Mouse (Mus musculus) thymus, postnatal 0 days (tissue): ENCODE measurements around the gene Lix1l. TPM values are rescaled to one million over a fixed set of nuclear protein-coding genes. Genes with fewer than 3 reads are reported as not detected.

Source experiments
- DNase-seq: peaks from one replicate; pipeline ENCODE4 v3.0.0-alpha.2; 2015; ENCODE audit warnings: low spot score
- polyA plus RNA-seq: library from polyadenylated mRNA; unstranded; fragments of >200 nt; fragmentation: Nextera tagmentation; extraction: Ambion mirVana; gene quantifications from 2 replicates; pipeline ENCODE4 v1.2.1, GENCODE M21; 2015

Gene Lix1l
- polyA plus RNA-seq, 1 experiment from 2014 or later: 1.7 TPM

DNA sequence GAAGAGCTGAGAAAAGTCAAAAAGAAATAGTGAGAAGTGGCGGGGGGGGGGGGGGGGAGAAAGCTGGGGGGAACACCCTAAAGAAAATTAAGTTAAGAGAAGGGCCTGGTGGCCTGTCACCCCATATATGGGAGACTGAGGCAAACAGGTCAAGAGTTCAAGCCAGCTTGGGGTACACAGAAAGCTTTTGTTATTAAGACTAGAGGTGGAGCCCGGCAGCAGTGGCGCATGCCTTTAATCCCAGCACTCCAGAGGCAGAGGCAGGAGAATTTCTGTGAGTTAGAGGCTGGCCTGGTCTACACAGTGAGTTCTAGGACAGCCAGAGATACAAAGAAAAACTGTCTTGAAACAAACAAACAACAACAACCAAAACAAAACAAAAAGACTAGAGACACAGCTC is 35.8 kb upstream of the Lix1l start:
- DNase-seq: no peak

DNA sequence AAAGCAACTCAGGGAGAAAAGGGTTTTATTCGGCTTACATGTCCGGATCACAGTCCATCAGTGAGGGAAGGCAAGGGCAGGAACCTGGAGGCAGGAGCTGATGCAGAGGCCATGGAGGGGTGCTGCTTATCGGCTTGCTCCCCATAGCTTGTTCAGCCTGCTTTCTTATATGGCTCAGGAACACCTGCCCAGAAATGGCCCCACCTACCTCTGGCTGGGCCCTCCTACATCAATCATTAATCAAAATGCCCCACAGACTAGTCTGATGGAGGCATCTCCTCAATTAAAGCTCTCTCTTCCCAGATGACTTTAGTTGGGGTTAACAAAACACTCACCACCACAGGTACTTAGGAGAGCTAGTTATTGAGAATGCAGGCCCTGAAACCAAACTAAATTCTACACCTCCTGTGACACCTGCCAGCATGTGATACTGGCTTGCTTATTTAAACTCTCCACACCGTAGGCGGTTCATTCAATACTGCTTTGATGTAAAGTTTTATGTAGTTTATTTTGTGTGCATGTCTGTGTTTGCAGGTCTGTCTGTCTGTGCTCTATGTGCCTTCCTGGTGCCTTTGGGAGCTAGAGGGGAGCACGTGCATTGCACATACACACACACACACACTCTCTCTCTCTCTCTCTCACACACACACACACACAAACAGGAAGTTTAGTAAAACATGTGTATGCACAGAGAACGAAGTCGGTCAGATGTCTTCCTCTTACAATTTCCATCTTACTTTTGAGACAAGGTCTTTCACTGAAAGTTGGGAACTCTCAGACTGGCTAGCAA is 34.1 kb upstream of the Lix1l start:
- DNase-seq: peak; percentile 60

DNA sequence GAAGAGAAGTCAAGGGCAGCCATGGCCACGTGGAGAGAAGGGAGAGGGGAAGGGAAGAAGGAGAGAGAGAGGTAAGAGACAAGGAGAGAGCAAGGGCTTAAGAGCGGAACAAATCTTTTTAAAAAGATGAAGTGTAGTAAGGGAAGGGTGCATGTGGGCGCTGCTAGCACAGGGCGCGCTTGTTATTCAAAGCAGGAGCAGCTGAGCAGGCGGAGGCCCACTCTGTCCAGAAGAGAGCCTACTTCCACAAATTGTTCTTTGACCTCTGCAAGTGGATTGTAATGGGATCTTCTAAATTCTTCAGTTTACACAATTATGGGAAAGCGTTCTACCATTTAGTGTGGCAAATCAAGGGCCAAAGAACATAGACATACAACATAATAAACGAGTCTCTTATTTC is 32.3 kb upstream of the Lix1l start:
- DNase-seq: no peak

DNA sequence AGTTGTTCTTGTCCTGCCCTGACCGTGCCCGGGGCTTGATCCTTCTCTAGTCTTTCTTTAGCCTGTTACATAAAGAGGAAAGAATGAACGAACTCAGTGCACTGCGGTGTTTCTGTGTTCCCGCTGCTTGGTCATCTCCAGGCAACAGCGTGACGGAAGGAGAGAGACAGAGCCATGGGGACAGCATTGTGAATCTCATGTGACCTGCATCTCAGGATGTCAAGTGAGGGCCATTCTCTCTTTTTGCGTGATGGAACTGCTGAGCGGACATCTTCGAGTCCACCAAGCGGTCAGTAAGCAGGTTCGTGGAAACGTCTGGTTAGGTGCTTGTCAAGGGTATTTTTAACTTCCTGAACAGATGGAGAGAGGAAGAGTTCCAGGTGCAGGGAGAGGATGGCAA is 31.4 kb upstream of the Lix1l start:
- no peak for DNase-seq

DNA sequence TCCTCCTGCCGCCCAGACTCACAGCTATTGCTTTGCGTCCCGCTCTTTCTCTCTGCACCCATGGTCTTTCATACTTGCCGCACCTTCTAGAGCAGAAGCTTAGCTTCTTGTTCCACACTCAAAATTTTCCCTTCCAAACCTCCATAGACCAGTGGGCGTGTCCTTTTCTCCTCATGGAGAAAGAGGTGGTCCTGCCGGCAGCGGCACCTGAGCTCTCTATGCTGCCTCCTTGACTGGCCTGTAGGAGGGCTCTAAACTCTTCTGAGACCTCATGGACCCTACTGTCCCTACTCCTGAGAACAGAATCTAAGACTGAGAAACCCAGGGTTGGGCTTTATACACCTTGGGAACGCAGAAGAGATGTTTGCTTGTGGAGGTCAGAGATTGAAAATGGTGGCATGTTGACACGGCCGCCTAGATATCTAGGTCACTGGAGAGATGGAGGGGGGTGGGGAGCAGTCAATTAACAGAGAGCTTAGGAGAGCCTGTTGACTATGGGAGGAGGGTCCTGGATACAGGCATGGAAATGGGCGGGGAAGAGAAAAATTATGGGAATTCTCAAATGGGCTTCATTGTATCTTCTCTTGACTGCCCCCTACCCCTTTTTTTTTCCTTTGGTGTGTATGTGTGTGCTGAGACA is 30.9 kb upstream of the Lix1l start:
- no peak for DNase-seq

DNA sequence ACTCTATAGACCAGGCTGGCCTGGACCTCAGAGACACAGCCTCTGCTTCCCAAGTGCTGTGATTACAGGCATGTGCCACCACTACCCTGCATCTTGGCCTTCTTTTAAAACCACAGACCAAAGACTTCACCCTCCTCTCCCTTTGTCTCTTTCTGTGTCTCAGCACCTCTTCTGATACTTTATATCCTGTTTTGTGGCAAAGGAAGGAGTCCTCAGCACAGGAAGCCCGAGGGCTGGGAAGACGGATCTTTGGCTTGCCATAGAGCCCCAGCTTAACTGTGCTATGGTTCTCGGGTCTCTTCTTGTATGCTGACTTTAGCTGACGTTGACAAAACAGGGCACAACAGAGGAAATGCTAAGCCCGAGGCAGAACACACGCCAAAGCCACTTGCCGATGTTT is 30.3 kb upstream of the Lix1l start:
- peak; percentile 28 for DNase-seq

DNA sequence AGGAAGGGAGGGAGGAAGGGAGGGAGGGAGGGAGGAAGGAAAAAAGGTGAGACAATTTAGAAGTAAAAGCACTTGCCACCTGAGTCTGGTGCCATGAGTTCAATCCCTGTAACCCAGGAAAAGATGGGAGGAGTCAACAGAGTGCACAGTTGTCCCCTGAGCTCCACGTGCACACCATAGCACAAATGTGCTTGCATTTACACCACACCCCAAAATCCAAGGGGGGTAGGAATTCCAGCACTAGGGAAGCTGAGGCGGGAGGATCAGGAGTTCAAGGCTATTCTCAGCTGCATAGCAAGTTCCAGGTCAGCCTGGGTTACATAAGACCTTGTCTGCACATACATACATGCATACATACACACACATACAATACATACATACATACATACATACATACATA is 29.6 kb upstream of the Lix1l start:
- no peak for DNase-seq

DNA sequence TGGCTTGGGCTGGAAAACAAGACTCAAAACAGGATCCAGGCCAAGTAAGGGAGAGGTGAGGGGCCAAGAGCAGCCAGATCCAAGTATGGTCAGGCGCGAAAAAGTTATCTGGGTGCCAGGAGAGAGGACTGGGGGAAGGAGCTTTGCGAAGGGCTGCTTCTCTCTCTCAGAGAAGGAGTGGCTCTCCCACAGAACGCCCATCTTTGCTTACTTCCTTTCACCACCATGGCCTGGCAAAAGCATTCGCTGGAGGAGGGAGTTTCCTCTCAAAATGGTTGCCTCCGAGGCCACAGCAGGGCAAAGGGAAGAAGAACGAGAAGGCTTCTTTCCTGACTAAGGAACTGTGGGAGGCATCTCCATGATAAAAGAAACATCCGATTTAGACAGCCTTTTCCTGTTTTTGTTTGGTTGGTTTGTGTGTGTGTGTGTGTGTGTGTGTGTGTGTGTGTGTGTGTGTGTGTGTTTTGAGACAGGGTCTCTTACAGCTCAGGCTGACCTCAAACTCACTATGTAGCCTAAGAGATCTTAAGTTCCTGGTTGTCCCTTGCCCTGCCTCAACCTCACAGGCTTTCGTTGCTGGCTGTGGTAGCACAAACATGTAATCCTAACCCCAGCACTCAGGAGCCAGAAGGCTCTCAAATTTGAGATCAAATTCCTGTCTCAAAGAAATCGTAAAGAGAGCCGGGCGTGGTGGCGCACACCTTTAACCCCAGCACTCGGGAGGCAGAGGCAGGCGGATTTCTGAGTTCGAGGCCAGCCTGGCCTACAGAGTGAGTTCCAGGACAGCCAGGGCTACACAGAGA is 28.9 kb upstream of the Lix1l start:
- no peak for DNase-seq

DNA sequence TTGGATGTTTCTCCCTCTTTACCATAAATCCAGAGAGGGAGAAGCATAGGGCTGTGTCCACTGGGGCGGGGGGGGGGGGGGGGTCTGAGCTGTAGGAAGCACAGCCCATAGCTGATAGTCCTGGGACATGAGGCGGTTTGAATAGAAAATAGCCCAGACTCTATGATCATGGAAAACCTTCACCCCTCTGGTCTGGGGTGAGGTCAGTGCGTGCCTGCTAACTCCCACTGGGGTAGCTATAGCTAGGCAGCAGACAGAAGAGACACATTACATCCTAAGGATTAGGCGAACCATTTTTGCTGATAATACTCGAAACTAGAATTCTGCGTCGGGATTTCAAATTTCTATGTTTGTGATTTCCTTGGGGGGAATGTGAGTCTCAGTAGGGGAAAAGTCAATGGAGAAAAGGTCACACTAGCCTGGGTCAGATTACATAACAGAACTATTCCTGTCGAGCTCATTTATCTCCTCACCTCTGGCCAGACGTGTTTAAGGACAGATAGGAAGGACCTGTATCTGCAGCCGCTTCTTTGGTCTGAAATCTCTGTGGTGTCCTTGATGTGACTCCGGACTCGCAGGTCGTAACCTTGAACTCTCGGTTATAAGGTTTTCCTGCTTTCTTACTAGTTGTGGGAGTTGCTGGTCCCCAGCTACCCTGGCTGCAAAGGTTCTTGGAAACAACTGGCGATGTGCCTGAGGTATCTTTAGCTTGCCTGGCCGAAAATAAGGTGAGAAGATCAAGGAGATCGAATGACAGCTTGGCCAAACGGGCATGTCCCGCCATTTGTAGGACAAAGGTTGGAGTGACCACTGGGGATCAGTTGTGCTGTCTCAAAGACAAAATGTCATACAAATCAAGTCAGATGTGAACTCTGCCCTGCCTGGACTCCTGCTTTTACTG is 27.1 kb upstream of the Lix1l start:
- DNase-seq: no peak

DNA sequence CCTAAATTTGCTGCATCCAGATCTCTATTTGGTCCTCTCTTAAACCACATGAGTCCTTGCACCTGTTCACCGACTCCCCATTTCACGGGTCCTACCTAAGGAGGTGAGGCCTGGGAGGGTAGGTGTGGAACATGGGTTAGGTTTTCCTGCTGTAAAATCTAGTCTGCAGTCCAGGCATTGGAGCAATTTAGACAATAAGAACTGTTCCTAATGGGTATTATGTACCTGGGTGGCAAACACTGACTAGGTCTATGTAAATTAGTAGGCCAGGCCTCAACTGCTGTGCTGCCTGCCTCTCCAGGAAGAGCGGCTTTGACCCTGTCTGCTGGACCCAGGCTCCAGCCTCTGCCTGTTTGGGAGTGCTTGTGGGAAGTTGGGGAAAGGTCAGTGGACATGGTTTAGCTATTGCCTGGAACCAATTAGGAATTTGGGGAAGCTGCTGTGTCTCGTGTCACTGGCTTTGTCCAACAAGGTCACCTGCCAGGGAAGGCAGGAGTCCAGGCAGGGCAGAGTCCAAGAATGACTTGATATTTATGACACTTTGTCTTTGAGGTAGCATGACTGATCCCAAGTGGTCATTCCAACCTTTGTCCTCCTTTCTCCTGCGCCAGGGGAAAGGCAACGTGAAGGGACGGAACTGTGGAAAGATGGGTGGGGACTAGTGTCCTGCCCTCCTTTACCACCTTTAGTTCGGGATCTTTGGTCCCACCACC is 25.5 kb upstream of the Lix1l start:
- DNase-seq: no peak

DNA sequence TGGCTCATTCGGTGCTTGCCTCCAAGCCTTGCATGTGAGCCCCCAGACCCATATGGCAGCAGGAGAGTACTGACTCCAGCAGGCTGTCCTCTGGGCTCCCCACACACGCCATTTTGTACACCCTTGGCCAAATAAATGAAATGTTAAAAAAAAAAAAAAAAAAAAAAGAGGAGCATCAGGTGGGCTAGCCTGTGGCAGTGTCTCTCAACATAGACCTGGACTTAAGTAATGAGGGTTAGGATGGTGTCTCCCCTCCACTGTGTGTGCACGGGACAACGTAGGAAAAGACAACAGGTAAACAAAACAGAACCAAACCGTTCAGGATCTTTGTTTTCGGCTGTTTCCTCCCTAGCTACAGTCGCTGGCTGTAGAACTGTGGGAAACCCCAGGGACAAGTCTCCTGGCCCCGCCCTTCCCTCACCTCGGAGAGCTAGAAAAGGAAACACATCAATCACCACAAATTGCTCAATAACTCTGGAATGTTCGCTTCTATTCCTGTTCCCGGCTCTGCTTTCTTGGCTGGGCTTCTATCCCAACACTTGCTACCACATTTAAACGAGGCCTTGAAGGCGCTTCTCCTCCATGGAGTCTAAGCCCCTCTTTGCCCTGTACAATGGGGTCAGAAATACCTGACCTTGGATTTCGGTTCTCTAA is 24.8 kb upstream of the Lix1l start:
- no peak for DNase-seq

DNA sequence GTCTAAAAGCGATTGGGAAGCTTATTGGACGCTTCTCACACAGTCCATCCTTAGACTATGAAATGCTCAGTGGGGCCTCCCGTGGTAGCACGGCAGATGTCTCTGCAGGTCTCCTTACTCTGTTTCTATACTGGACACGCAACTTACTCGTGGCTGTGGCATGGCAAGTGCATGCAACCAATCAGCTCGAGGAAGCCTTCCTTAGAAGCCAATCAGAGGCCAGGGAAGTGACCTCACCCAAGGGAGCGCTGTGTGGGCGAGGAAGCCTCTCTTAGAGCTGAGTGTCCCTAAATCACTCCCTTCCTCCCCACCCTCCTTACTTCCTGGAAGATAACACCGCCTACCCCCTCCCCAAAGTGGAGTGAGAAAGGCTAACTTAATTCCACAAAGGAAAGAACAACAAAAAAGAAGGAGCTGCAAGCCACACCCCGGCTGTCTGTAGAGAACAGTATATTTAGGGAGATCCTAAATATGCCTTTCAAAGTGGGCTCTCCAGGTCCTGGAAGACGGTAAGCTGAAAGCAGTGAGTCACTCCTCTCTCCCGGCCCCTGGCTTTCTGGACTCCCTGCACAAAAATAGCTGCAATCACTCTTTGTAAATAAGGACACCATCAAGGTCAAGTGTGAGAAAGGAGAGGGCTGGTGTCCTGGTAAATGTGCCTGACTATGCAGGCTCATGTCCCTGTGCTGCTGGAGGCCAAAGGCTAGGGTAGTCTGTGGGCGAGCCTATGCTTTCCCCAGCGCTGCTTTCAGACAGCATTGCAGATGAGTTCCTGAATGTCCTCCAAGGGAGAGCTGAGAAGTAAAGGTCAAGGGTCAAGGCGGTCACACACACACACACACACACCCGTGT is 24.0 kb upstream of the Lix1l start, which contains the start of gene Gm16253:
Gm16253 (plus strand) TSS at position 295 of the 852 bp plus-strand sequence.
- DNase-seq: peak; percentile 89

DNA sequence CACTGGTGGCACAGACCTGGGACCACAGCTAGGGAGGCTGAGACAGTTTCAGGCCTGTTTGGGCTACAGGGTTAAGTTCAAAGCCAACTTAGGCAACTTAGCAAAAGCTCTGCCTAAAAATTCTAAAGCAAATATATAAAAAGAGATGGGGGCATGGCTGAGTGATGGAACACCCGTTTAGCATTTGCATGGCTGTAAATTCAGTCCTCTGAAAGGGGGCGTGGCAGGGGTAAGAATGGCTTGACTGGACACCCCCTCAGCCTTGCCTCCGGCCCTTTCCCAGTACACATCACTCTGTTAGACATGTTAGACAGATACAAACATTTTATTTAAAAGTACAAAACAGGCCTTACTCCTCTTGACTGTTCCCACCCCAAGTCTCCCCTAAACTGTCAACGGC is 23.4 kb upstream of the Lix1l start:
- no peak for DNase-seq

DNA sequence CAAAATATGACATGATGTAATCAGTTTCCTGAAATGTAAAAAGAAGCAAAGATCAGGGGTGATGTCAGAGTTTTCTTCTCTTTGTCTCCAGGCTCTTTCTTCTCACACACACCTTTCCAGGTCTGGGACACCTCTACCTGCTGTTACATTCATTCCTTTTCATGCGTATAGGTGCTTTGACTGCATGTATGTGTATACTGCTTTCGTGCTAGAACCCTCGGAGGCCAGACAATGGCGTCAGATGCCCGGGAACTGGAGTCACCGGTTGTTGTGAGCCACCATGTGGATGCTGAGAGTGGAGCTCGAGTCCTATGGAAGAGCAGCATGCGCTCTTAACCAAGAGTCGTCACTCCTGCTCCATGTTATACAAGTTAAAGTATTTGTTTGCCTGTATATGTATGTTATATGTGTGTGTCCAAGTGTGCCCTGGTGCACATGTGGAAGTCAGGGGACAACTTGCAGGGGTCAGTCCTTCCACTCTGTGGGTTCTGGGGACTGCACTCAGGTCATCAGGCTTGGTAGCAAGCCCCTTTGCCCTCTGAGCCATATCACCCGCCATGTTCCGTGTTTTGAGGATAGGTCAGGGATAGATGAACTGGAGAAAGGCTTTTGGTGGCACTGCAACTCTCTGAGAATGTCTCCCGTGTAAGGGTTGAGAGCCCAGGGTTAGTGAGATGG is 22.2 kb upstream of the Lix1l start:
- no peak for DNase-seq

DNA sequence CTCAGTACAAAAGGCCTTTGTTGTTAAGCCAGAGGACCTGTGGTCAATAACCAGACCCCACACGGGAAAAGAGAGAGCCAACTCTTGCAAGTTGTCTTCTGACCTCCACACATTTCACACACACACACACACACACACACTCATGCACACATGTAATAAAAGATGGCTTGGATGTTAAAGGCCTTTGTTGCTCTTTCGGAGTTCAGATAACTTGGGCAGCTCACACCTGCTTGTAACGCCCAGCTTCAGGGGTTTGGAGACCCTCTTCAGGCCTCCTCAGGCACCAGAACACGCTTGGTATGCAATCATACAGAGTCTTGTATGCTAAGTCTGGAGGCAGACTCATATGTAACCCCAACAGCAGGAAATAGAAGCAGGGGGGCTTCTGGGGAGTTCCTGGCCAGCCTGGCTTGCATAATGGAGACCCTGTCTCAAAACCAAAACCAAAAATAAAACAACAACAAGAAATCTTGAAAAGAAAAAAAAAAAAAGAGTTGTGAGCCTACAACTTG is 21.7 kb upstream of the Lix1l start:
- DNase-seq: no peak

DNA sequence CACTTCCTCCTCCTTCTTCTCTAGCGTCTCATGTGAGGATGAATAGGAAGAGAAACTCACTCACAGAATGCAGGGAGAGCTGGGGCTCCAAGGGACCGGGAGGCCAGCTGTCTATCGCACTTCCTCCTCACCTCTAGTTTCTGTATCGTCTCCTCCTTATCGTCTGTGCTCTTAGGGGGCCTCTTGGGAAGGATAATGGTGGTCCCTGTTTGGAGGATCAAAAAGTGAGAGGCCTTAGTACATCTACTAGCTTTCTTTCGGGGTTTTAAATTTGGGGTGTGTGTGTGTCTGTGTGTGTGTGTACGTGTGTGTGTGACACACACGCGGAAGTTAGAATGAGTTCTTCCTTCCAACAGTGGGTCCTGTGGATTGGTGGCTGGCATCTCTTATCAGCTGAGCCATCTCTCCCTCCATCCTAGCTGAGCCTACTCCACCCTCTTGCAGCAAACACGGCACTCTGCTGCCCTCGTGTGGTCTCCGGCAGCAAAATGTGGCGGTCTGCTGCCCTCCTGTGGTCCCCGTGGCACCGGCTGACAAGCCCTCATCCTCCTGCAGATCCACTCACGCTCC is 21.0 kb upstream of the Lix1l start:
- peak; percentile 91 for DNase-seq

DNA sequence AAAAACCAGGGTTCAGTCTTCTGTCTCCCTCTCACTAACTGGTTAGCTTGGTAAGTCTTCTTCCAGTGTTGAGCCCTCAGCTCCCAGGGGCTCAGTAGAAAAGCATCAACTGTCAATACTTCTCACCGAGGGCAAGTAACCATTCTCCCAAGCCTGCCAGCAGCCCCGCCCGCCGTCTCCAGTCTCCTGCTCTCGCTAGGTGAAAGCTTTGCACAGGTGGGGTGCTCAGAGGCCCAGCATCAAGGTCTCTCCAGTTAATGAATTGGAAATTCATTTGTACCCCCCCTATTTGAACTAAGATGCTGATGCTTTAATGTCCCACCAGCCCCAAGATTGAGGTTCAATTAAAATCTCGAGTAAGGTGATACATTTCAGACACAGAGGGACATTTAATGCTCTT is 19.8 kb upstream of the Lix1l start:
- DNase-seq: no peak
